Mouse (Mus musculus) CD4-positive, CD25-positive, alpha-beta regulatory T cell (primary cell): ENCODE measurements around the gene Igfbp1. TPM values are rescaled to one million over a fixed set of nuclear protein-coding genes. Genes with fewer than 3 reads are reported as not detected.

Experiments
- polyA plus RNA-seq: library from polyadenylated mRNA; unstranded; fragments of 100-300 nt; shearing (Covaris generic); gene quantifications from one replicate; pipeline ENCODE4 v1.2.1, GENCODE M21; 2017

Igfbp1 gene
- polyA plus RNA-seq: not detected

GRCm38 (mm10) chr11:7197491-7197941 lies at the start of gene Igfbp1:
TSS of gene Igfbp1 (plus strand) at chr11:7197782.

GRCm38 (mm10) chr11:7188469-7188868 lies 9.1 kb upstream of the Igfbp1 start, which contains the start of gene Gm11985:
TSS of gene Gm11985 (minus strand) at chr11:7188569.

GRCm38 (mm10) chr11:7213501-7214341 lies 16.1 kb downstream of the Igfbp1 start, which contains the start of gene Igfbp3:
TSS of gene Igfbp3 (minus strand) at chr11:7213923.

Other genes with a start within 250 kb of the Igfbp1 start
- 0.22 TPM for gene Adcy1, start 134.3 kb upstream of the Igfbp1 start, polyA plus RNA-seq
- gene Gm11985, start 9.2 kb upstream of the Igfbp1 start, polyA plus RNA-seq: not detected
- gene Igfbp3, start 16.1 kb downstream of the Igfbp1 start, polyA plus RNA-seq: 0.10 TPM